Mouse (Mus musculus) brain, embryonic 14.5 days (tissue): ENCODE data around the gene Tsc2. TPM values are rescaled to one million over a fixed set of nuclear protein-coding genes. Genes with fewer than 3 reads are reported as not detected.

Source experiments
- DNase-seq: peaks from one replicate; pipeline ENCODE4 v3.0.0-alpha.2; 2011; ENCODE audit warnings: low read depth
- CTCF ChIP-seq: fragments of 200-500 bp; IDR thresholded peaks from 2 replicates; pipeline ENCODE4 v1.5.1; 2012; ENCODE audit warnings: inconsistent platforms, mild to moderate bottlenecking, moderate library complexity, borderline replicate concordance; ENCODE audit not compliant: insufficient read depth, insufficient read length; ENCODE audit errors: extremely low read depth
- POLR2A ChIP-seq: fragments of 200-500 bp; IDR thresholded peaks from 2 replicates; pipeline ENCODE4 v1.6.1; 2012; ENCODE audit warnings: mild to moderate bottlenecking, inconsistent platforms, borderline replicate concordance; ENCODE audit not compliant: poor library complexity, insufficient read depth, insufficient read length, severe bottlenecking; ENCODE audit errors: extremely low read depth
- polyA plus RNA-seq: library from polyadenylated mRNA; depleted of rRNA; stranded (reverse); fragments of >200 nt; gene quantifications from 2 replicates; pipeline ENCODE4 v1.2.3, GENCODE M21; 2012

Tsc2 gene
- polyA plus RNA-seq, 1 experiment: 190 TPM

DNA sequence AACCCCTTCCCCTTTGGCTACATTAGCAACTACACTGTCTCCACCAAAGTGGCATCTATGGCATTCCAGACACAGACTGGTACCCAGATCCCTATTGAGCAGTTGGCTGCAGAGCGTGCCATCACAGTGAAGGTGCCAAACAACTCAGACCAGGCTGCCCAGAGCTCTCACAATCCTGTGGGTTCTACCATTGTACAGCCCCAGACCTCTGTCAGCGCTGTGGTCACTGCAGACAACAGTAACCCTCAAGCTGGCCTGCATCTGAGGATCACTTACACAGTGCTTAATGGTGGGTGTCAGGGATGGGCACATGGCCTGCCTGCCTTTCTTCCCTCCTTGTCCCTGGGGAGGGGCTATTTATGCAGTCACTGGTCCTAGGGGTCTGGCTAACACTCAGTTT, 52.1 kb downstream of the Tsc2 start:
- DNase-seq: no peak
- TF ChIP-seq POLR2A (no peak), CTCF (no peak)

DNA sequence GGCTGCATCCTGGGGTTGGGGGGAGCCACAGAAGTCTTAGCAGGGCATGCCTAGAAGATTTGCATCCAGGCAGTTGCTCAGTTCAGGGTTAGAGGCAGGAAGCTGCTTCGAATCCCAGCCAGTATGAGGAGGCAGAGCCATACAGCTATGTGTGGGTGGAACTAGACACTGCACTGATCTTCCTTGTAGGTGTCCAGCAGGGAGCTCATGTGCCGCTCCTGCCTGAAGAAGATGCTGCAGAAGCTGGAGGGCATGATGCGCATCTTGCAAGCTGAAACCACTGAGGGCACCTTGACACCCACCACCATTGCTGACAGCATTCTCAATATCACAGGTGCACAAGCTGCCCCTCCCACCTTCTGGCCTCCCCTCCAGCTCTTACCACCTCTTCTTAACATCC, 52.9 kb downstream of the Tsc2 start:
- no peak for DNase-seq
- TF ChIP-seq CTCF: no peak
- TF ChIP-seq POLR2A: no peak

DNA sequence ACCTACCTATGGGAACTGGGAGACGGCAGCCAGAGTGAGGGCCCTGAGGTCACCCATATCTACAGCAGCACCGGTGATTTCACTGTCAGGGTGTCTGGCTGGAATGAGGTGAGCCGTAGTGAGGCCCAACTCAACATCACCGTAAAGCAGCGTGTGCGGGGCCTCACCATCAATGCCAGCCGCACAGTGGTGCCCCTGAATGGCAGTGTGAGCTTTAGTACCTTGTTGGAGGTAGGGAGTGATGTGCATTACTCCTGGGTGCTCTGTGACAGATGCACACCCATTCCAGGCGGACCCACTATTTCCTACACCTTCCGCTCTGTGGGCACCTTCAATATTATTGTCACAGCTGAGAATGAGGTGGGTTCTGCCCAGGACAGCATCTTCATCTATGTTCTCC, 58.6 kb downstream of the Tsc2 start:
- TF ChIP-seq POLR2A (no peak), CTCF (no peak)
- no peak for DNase-seq

DNA sequence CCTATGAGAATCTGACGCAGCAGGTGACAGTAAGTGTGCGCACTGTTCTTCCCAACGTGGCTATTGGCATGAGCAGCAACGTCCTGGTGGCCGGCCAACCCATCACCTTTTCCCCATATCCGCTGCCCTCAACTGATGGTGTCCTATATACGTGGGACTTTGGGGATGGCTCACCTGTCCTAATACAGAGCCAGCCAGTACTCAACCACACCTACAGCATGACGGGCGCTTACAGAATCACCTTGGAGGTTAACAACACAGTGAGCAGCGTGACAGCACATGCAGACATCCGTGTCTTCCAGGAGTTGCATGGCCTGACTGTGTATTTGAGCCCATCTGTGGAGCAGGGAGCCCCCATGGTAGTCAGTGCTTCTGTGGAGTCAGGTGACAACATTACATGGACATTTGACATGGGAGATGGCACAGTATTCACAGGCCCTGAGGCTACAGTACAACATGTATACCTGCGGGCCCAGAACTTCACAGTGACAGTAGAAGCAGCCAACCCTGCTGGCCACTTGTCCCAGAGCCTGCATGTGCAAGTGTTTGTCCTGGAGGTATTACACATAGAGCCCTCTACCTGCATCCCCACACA, 59.7 kb downstream of the Tsc2 start:
- TF ChIP-seq CTCF (no peak), POLR2A (no peak)
- no peak for DNase-seq

DNA sequence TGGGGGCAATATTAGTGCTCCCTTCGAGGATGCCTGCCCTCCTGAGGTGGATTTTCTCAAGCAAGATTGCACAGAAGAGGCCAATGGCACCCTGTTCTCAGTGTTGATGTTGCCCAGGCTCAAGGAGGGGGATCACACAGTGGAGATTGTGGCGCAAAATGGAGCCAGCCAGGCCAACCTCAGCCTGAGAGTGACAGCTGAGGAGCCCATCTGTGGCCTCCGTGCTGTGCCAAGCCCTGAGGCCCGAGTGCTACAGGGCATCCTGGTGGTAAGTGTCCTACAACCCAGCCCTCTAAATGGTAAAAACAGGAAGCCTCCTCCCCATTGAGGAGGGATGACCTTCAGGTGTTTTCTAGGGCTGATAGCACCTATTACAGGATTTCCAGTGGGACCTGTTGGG, 62.6 kb downstream of the Tsc2 start:
- TF ChIP-seq CTCF (no peak), POLR2A (no peak)
- DNase-seq: no peak

DNA sequence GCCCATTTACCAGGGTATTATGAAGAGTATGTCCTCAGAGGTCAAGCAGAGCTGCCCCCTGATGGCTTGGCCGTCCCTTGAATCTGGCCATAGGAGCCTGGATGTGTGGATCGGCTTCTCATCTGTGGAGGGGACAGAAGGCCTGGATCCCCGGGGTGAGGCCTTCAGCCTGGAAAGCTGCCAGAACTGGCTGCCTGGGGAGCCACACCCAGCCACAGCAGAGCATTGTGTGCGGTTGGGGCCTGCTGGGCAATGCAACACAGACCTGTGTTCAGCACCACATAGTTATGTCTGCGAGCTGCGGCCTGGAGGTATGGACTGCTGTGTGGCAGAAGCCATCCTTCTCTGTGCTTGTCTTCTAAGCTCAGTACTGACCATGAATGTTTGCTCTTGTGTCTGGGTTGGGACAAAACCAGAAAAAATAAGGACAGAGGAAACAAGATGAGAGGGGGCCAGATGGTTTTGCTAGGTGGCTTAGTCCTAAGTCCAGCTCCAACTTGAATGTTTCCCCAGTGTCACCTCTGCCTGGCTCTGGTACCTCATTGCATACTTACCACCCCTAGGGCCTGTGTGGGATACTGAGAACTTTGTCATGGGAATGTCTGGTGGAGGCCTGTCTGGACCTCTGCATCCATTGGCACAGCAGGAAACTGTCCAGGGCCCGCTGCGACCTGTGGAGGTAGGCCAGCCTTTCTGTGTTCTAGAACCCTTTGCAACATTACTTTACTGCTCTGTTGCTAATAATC, 65.2 kb downstream of the Tsc2 start:
- peak; percentile 9 for DNase-seq
- TF ChIP-seq POLR2A (no peak), CTCF (no peak)

DNA sequence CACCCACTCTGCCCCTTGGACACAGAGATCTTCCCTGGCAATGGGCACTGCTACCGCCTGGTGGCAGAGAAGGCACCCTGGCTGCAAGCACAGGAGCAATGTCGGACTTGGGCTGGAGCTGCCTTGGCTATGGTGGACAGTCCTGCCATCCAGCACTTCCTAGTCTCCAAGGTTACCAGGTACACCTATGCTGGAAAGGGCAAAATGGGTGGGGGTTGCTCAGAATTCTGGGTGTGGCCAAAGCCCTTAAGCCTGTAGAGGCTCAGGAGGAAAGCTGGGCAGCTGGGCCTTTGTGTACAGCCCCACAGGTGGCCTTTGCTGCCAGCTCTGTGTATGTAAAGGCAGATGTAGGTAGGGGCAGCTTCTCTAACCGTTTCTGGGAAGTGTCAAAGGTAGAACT, 66.6 kb downstream of the Tsc2 start:
- DNase-seq: no peak
- no peak for TF ChIP-seq CTCF
- no peak for TF ChIP-seq POLR2A

DNA sequence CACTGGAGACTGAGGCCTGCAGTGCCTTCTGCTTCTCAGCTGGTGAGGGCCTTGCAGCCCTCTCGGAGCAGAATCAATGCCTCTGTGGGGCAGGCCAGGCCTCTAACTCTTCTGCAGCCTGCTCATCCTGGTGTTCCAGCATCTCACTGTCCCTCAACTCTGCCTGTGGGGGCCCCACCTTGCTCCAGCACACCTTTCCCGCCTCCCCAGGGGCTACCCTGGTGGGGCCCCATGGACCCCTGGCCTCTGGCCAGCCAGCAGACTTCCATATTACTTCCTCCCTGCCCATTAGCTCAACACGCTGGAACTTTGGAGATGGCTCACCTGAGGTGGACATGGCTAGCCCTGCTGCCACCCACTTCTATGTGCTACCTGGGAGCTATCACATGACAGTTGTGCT, 67.3 kb downstream of the Tsc2 start:
- TF ChIP-seq POLR2A (no peak), CTCF (no peak)
- no peak for DNase-seq

DNA sequence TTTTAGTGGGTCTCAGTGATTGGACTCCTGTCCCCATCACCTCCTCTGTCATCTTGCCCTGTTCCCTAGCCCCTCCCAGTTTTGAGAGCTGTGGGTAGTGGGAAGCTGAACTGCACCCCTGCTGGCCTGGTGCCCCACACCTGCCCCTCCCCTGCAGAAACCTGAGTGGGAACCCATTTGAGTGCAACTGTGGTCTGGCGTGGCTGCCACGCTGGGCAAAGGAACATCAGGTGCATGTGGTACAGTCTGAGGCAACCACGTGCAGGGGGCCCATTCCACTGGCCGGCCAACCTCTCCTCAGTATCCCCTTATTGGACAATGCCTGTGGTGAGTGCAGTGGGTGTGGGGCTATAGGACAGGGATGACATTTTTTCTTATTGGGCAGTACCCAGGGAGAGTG, 68.0 kb downstream of the Tsc2 start:
- TF ChIP-seq CTCF: no peak
- DNase-seq: no peak

DNA sequence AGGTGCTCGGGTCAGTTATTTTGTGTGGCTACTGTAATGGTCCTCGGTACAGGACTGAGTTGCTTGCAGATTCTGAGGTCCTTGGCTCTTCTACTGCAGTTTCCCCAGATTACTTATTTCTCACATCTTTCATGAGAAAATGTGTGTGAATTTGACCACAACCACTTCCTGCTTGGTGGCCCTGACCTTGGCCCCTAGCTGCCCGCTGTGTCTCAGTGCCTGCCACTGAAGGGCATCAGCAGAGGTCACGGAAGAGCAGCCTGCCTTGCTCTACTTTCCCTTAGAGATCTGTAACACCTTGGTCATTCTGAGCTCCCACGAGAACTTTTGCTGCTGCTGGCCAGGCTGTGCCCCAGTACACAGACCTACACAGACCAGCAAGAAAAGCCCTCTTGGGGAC, 68.8 kb downstream of the Tsc2 start:
- DNase-seq: no peak
- TF ChIP-seq CTCF (no peak), POLR2A (no peak)

DNA sequence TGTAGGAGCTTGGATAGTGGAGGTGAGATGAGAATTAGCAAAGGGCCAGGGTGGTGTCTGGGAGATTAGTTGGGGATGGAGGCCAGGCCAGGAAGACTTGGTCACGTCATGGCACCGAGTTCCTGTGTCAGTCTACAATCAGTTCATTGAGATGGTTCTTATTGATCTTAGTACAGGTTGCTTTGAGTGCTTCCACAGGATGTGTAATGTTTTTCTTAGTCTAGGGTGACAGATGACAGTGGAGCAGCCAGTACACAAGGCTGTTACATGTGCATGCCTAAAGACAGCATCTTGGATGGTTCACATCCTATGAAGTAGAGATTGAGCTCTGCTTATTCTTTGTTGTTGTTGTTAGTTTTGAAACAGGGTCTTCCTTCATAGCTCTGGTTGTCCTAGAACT, 70.8 kb downstream of the Tsc2 start:
- TF ChIP-seq POLR2A (no peak), CTCF (no peak)
- DNase-seq: no peak

DNA sequence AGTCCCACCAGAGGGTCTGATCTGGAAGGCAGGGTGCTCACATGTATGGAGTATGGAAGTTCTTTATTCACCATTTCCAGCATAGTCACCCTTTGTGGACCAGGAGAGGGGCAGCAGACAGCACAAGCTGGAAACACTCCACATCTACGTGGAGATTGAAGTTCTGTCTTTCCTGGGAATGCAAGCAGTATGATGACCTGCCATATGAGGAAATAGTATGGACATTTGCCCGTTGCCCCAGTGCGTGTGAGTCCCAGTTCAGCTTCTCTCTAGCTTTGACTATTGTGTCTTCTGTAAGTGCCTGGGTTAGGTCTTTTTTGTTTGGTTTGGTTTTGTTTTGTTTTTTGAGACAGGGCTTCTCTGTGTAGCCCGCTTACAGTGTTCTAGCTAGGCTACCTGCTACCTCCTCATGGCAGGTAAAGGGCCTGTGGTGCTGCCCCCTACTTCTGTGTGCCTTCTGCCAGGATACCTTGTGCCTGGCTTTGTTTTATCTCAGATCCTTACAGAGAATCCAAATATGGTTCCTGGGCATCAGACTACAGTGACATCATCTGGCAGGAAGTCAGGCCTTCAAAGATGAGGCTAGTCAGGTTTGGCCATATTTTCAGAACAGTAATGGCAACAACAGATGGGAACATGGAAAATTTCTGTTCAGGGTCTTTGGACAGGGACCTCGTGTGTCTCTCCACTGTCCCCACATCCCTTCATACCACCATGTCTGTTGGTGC, 72.0 kb downstream of the Tsc2 start:
- DNase-seq: no peak
- TF ChIP-seq CTCF (no peak), POLR2A (no peak)

DNA sequence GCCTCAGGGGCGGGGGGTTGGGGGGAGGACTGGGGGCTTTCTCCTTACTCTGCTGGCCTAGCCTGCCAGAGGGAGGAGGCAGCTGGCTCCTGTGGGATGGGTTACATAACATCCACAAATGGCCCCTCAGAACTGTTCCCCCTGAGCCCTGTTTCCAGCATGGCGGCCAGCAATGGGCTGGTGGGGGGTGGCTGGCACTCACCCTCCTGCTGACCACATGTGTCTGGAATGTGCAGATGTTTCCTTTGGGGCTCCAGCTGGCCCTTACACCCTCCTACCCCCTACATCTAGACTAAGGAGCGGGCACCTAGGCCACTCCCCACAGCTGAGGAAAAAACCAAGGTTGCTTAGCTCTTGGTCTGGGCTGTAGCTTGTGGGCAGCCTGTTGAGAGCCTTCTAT, 73.3 kb downstream of the Tsc2 start:
- DNase-seq: no peak
- TF ChIP-seq POLR2A: no peak
- TF ChIP-seq CTCF: no peak
